Mouse (Mus musculus) lung, postnatal 0 days (tissue): ENCODE results near the gene Tsc1.

Source experiments
- CTCF ChIP-seq: IDR thresholded peaks from 2 replicates; pipeline ENCODE4 v1.5.1; 2016; ENCODE audit warnings: antibody characterized with exemption, mild to moderate bottlenecking
- EP300 ChIP-seq: IDR thresholded peaks from 2 replicates; pipeline ENCODE4 v1.6.1; 2016; ENCODE audit warnings: antibody characterized with exemption, mild to moderate bottlenecking, control low read depth

GRCm38 (mm10) chr2:28621664-28622171 is 19.3 kb upstream of the Tsc1 start, which contains the start of gene Gfi1b:
- TF ChIP-seq EP300, result no peak
- no peak for TF ChIP-seq CTCF
